Mouse (Mus musculus): ENCODE measurements around the gene Hspd1. TPM values are rescaled to one million over a fixed set of nuclear protein-coding genes. Genes with fewer than 3 reads are reported as not detected.

Hspd1 gene
- polyA plus RNA-seq, 1 experiment from 2014 or later: 475 TPM

- in situ Hi-C loops (cut with MboI; ENCODE audit: low pct_unique_long_range_greater_than_20kb): no loop called here
- TF ChIP-seq CTCF (IDR thresholded peaks at IDR 0.05): peak; percentile 11
- POLR2A ChIA-PET: interaction anchor here (0.6 kb wide), 1 partner anchor 32 kb away, joined by 3 read pairs; no protein-coding TSS in a partner anchor
- ATAC-seq: no peak
- H3K27me3 ChIP-seq: peaks cover 5% of the 10 kb centered on the region
- CTCF ChIA-PET: no interaction called here
- DNase-seq (ENCODE audit: low read depth, low spot score): no peak
Measured at GRCm38 (mm10) chr1:55042246-55042645, 45.8 kb downstream of the Hspd1 start.

- DNase-seq (ENCODE audit: low read depth, low spot score) (no peak), ATAC-seq (no peak)
- in situ Hi-C loops (cut with MboI; ENCODE audit: low pct_unique_long_range_greater_than_20kb): no loop called here
- POLR2A ChIA-PET: interaction anchor here (0.6 kb wide), 1 partner anchor 32 kb away, joined by 3 read pairs; no protein-coding TSS in a partner anchor
- CTCF ChIA-PET: interaction anchor here (0.8 kb wide), 1 partner anchor 12 kb away, joined by 3 read pairs; no protein-coding TSS in a partner anchor
- peaks cover 5% of the 10 kb centered on the region for H3K27me3 ChIP-seq
- no peak for TF ChIP-seq CTCF (IDR thresholded peaks at IDR 0.05)
Measured at GRCm38 (mm10) chr1:55041691-55042090, 46.4 kb downstream of the Hspd1 start.

DNA sequence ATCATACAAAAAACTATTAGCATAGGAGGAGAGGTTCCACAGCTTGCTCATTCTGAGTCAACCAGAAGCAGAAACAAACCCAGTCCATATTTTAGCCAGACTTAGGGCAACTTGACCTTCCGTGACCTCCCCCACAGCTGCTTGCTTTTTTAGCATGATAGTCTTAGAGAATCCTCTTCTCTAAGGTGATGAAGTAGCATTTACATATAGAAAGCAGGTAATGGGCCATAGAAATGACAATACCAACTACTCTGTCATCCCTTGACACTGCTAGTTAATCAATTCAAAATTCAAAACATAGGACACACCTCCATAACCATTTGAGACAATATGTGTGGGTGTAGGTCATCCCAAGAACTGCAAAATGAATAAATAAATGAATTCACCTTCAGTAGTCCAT is 48.1 kb downstream of the Hspd1 start:
- peaks cover 5% of the 10 kb centered on the region for H3K27me3 ChIP-seq
- POLR2A ChIA-PET: interaction anchor here (1.0 kb wide), 1 partner anchor 10 kb away, joined by 3 read pairs; no protein-coding TSS in a partner anchor
- ATAC-seq (no peak), DNase-seq (ENCODE audit: low read depth, low spot score) (no peak)
- in situ Hi-C loops (cut with MboI; ENCODE audit: low pct_unique_long_range_greater_than_20kb): no loop called here
- no peak for TF ChIP-seq CTCF (IDR thresholded peaks at IDR 0.05)
- CTCF ChIA-PET: no interaction called here

DNA sequence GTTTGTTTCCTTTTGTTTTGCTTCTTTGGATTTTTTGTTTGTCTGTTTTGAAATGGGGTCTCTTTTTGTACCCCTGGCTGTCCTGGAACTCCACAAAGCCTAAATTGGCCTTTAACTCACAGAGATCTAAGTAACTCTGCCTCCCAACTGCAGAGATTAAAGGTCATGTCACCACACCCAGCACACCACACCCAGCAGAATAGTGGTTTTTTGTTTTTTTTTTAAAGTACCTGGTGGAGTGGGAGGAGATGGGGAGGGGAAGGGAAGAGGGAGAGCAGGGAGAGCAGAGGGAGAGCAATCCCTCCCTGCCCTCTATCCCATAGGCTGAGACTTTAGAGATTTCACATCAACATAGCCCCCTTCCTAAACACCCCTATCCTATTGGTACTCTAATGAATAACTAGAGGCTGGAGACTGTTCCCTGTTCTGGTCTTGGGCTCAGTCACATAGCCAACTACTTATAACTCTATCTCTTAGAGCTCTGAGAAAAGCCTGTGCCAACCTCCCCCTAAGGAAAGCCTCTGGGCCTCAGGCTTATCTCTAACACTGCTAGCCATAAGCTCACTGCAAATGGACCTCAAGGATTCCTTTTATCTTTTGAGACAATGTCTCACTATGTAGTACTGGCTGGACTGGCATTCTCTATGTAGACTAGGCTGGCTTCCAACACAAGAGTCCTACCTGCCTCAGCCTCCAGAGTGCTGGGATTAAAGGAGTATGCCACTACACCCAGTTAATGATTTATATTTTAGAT is 56.8 kb downstream of the Hspd1 start:
- no peak for TF ChIP-seq CTCF (IDR thresholded peaks at IDR 0.05)

GRCm38 (mm10) chr1:55029446-55029845 is 58.6 kb downstream of the Hspd1 start:
- DNase-seq (ENCODE audit: low read depth, low spot score) (no peak), ATAC-seq (no peak)
- no peak for TF ChIP-seq CTCF (IDR thresholded peaks at IDR 0.05)
- POLR2A ChIA-PET: interaction anchor here (0.8 kb wide), 1 partner anchor 11 kb away, joined by 3 read pairs; no protein-coding TSS in a partner anchor
- in situ Hi-C loops (cut with MboI; ENCODE audit: low pct_unique_long_range_greater_than_20kb): no loop called here
- CTCF ChIA-PET: interaction anchor here (1.0 kb wide), 2 partner anchors 12 to 15 kb away, joined by 3 to 4 read pairs; no protein-coding TSS in a partner anchor
- H3K27me3 ChIP-seq: no peaks in the 10 kb centered on the region

More for the DNA sequence above, 56.8 kb downstream of the Hspd1 start:
- no peak for ATAC-seq
- in situ Hi-C loops (cut with MboI; ENCODE audit: low pct_unique_long_range_greater_than_20kb): no loop called here
- DNase-seq (ENCODE audit: low read depth, low spot score): no peak
- ChIA-PET POLR2A (no interaction called here), CTCF (no interaction called here)
- H3K27me3 ChIP-seq: no peaks in the 10 kb centered on the region

GRCm38 (mm10) chr1:55028512-55029249 is 59.4 kb downstream of the Hspd1 start:
- in situ Hi-C loops (cut with MboI; ENCODE audit: low pct_unique_long_range_greater_than_20kb): no loop called here
- DNase-seq (ENCODE audit: low read depth, low spot score): no peak
- no peaks in the 10 kb centered on the region for H3K27me3 ChIP-seq
- no peak for TF ChIP-seq CTCF (IDR thresholded peaks at IDR 0.05)
- POLR2A ChIA-PET: no interaction called here
- ATAC-seq: no peak
- CTCF ChIA-PET: interaction anchor here (1.0 kb wide), 1 partner anchor 16 kb away, joined by 4 read pairs; no protein-coding TSS in a partner anchor

DNA sequence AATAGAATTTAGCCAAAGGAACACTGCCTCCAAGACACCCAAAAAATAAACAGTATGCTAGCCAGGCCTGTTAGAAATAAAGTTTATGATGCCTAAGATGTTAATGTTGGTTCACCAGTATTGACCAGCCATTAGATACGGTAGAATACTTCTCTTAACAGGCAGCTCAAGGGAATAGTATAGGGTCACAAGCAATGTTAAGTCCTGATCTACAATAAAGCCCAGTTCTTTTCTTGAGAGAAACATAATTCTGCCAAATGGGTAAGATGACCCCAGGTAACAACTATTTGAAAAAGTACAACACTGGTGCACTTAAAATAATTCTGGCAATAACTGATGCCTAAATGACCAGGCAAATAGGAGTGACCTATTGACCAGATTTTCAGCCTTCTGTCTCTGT is 60.1 kb downstream of the Hspd1 start:
- in situ Hi-C loops (cut with MboI; ENCODE audit: low pct_unique_long_range_greater_than_20kb): no loop called here
- no peak for ATAC-seq
- ChIA-PET CTCF (no interaction called here), POLR2A (no interaction called here)
- no peak for TF ChIP-seq CTCF (IDR thresholded peaks at IDR 0.05)
- no peak for DNase-seq (ENCODE audit: low read depth, low spot score)
- H3K27me3 ChIP-seq: no peaks in the 10 kb centered on the region

Other genes with a start within 250 kb of the Hspd1 start
- gene Ankrd44, start 161.9 kb downstream of the Hspd1 start, polyA plus RNA-seq (2021): 31.2 TPM
- 147 TPM for gene Sf3b1, start 60.8 kb downstream of the Hspd1 start, polyA plus RNA-seq (2021)
- 43.5 TPM for gene Coq10b, start 35.5 kb downstream of the Hspd1 start, polyA plus RNA-seq (2021)
- 326 TPM for gene Hspe1, start 111 bp downstream of the Hspd1 start, polyA plus RNA-seq (2021)
- 84.7 TPM for gene Mob4, start 43.0 kb upstream of the Hspd1 start, polyA plus RNA-seq (2021)
- 3.8 TPM for gene Rftn2, start 138.5 kb upstream of the Hspd1 start, polyA plus RNA-seq (2021)
- gene Mars2, start 148.9 kb upstream of the Hspd1 start, polyA plus RNA-seq (2021): 2.8 TPM